Comparison of ENCODE assay signal across 8 mouse cellular contexts in genomic region chr7:64052400-64052799, GRCm38 (mm10).
DNase-seq lines count a peak whose midpoint lies in the region; ATAC-seq and TF ChIP-seq lines count a peak whose summit lies in the region.

No protein-coding gene starts in this region.

- H3K4me3 ChIP-seq in hindbrain, postnatal 0 days (ENCODE audit: low read length): no peak overlapping the region
- no peak overlapping the region for H3K4me3 ChIP-seq in hindbrain, embryonic 11.5 days (ENCODE audit: low read depth, low read length)
- no peak overlapping the region for H3K4me3 ChIP-seq in intestine, embryonic 16.5 days (ENCODE audit: low read length)

- H3K27me3 ChIP-seq in hindbrain, postnatal 0 days (ENCODE audit: insufficient read depth, low read length): no peaks in the 10 kb centered on the region
- H3K27me3 ChIP-seq in hindbrain, embryonic 11.5 days (ENCODE audit: control insufficient read depth, insufficient read depth, low read length): no peaks in the 10 kb centered on the region
- no peaks in the 10 kb centered on the region for H3K27me3 ChIP-seq in intestine, embryonic 16.5 days (replicated peaks; ENCODE audit: control insufficient read depth, insufficient read depth, low read length)

- peaks cover 18% of the 10 kb centered on the region for H3K4me1 ChIP-seq in hindbrain, postnatal 0 days (ENCODE audit: insufficient read depth, low read length)
- peaks cover 3% of the 10 kb centered on the region for H3K4me1 ChIP-seq in hindbrain, embryonic 11.5 days (replicated peaks; ENCODE audit: control insufficient read depth, insufficient read depth, low read length)
- peaks cover 9% of the 10 kb centered on the region for H3K4me1 ChIP-seq in intestine, embryonic 16.5 days (ENCODE audit: control insufficient read depth, insufficient read depth, low read length)

- H3K9me3 ChIP-seq in hindbrain, postnatal 0 days (ENCODE audit: low read length): no peaks in the 10 kb centered on the region
- H3K9me3 ChIP-seq in hindbrain, embryonic 11.5 days (ENCODE audit: control insufficient read depth, low read length): no peaks in the 10 kb centered on the region
- H3K9me3 ChIP-seq in intestine, embryonic 16.5 days (ENCODE audit: control insufficient read depth, low read length): no peaks in the 10 kb centered on the region

- intact Hi-C loops in heart, postnatal 36 days (cut with DNase I): no loop called here

- no peak for TF ChIP-seq CTCF in hindbrain, postnatal 0 days (IDR thresholded peaks at IDR 0.05; ENCODE audit: low read depth)

- no peaks in the 10 kb centered on the region for H3K36me3 ChIP-seq in hindbrain, postnatal 0 days (ENCODE audit: insufficient read depth, low read length)
- H3K36me3 ChIP-seq in hindbrain, embryonic 11.5 days (ENCODE audit: control insufficient read depth, insufficient read depth, low read length): no peaks in the 10 kb centered on the region
- H3K36me3 ChIP-seq in intestine, embryonic 16.5 days (ENCODE audit: control insufficient read depth, insufficient read depth, low read length): no peaks in the 10 kb centered on the region

- H3K4me2 ChIP-seq in hindbrain, postnatal 0 days (ENCODE audit: low read depth, low read length): no peak overlapping the region
- no peak overlapping the region for H3K4me2 ChIP-seq in hindbrain, embryonic 11.5 days (replicated peaks; ENCODE audit: low read depth, low read length)
- H3K4me2 ChIP-seq in intestine, embryonic 16.5 days (ENCODE audit: low read depth, low read length): no peak overlapping the region

- ATAC-seq in hindbrain, postnatal 0 days: no peak
- ATAC-seq in hindbrain, embryonic 11.5 days (ENCODE audit: low FRiP score): no peak
- ATAC-seq in intestine, embryonic 16.5 days: no peak

- 65% methylated on average over 9 of the region's 9 CpGs for WGBS in hindbrain, postnatal 0 days
- WGBS in hindbrain, embryonic 11.5 days: 85% methylated on average over 9 of the region's 9 CpGs
- 90% methylated on average over 9 of the region's 9 CpGs for WGBS in intestine, embryonic 16.5 days

- H3K27ac ChIP-seq in hindbrain, postnatal 0 days: no peak overlapping the region
- H3K27ac ChIP-seq in hindbrain, embryonic 11.5 days (ENCODE audit: low read depth, low read length): no peak overlapping the region
- H3K27ac ChIP-seq in intestine, embryonic 16.5 days (ENCODE audit: low read length): no peak overlapping the region

- no peak overlapping the region for H3K9ac ChIP-seq in hindbrain, postnatal 0 days (replicated peaks; ENCODE audit: low read length)
- H3K9ac ChIP-seq in hindbrain, embryonic 11.5 days (ENCODE audit: low read depth, low read length): no peak overlapping the region
- H3K9ac ChIP-seq in intestine, embryonic 16.5 days (ENCODE audit: low read depth, low read length): no peak overlapping the region

- peak; percentile 71 for DNase-seq in hindbrain, postnatal 0 days (ENCODE audit: low spot score)
- no peak for DNase-seq in hindbrain, embryonic 11.5 days (ENCODE audit: low spot score)
- DNase-seq in R1 (ENCODE audit: low read depth, low spot score): peak; percentile 74
- DNase-seq in cerebellum, adult 18-20 months: peak; percentile 71 to 72
- peak; percentile 47 to 55 for DNase-seq in heart, postnatal 36 days
- DNase-seq in natural killer cell, adult 2 months (ENCODE audit: low spot score in 2 of 2): no peak
- no peak for DNase-seq in thymus, postnatal 10 days (ENCODE audit: low spot score in 2 of 2)

Comparison
In these comparisons a context has a peak if more than half of its experiments do, and no peak if none do; other contexts are left out.
1. DNase-seq: peak in hindbrain, postnatal 0 days (single experiment), R1 (single experiment), cerebellum, adult 18-20 months (2 of 2) and heart, postnatal 36 days (2 of 2); none in hindbrain, embryonic 11.5 days (single experiment), natural killer cell, adult 2 months (0 of 2) and thymus, postnatal 10 days (0 of 2).